Mouse (Mus musculus) embryonic facial prominence, embryonic 11.5 days (tissue): Measurements from ENCODE around the gene Coq8b. TPM values are rescaled to one million over a fixed set of nuclear protein-coding genes. Genes with fewer than 3 reads are reported as not detected.
A peak's percentile ranks its signal among the peaks of the same experiment; 100 is the strongest.

ENCODE experiments used
- ATAC-seq: fragments of 200-750 bp; cut with Nextera tagmentation; replicated peaks from 2 replicates; pipeline ENCODE4 v1.8.0; 2017; ENCODE audit warnings: low read depth; ENCODE audit not compliant: insufficient number of reproducible peaks, low FRiP score, low TSS enrichment
- DNase-seq: peaks from one replicate; pipeline ENCODE4 v3.0.0-alpha.2; 2015; ENCODE audit warnings: low spot score
- H3K27ac ChIP-seq: fragments of 300-500 bp; sonication (generic); replicated peaks from 2 replicates; pipeline ENCODE4 v1.5.1; 2014; ENCODE audit warnings: mild to moderate bottlenecking, low read depth, low read length, control low read depth
- H3K27me3 ChIP-seq: fragments of 300-500 bp; sonication (generic); 2 replicates; pipeline ENCODE4 v1.6.1; 2014; ENCODE audit warnings: mild to moderate bottlenecking, low read length, moderate library complexity, mixed read lengths; ENCODE audit not compliant: control insufficient read depth, insufficient read depth
- H3K36me3 ChIP-seq: fragments of 300-500 bp; sonication (generic); replicated peaks from 2 replicates; pipeline ENCODE4 v1.6.1; 2014; ENCODE audit warnings: low read depth, mild to moderate bottlenecking, low read length, moderate library complexity, mixed read lengths; ENCODE audit not compliant: control insufficient read depth, insufficient read depth
- H3K4me1 ChIP-seq: fragments of 300-500 bp; sonication (generic); 2 replicates; pipeline ENCODE4 v1.6.1; 2014; ENCODE audit warnings: low read length, mixed read lengths; ENCODE audit not compliant: control insufficient read depth, insufficient read depth
- H3K4me2 ChIP-seq: fragments of 300-500 bp; sonication (generic); 2 replicates; pipeline ENCODE4 v1.6.1; 2014; ENCODE audit warnings: low read depth, mild to moderate bottlenecking, control low read depth, low read length, moderate library complexity
- H3K4me3 ChIP-seq: fragments of 300-500 bp; sonication (generic); 2 replicates; pipeline ENCODE4 v1.5.1; 2014; ENCODE audit warnings: low read depth, low read length, control low read depth
- H3K9ac ChIP-seq: fragments of 300-500 bp; sonication (generic); replicated peaks from 2 replicates; pipeline ENCODE4 v1.6.1; 2014; ENCODE audit warnings: mild to moderate bottlenecking, control low read depth, low read length
- H3K9me3 ChIP-seq: fragments of 300-500 bp; sonication (generic); replicated peaks from 2 replicates; pipeline ENCODE4 v1.6.1; 2016; ENCODE audit warnings: mild to moderate bottlenecking, low read length, inconsistent platforms, mixed read lengths; ENCODE audit not compliant: control insufficient read depth
- WGBS: fragments of 180-500 bp; shearing (Covaris S2); extraction: QIAGEN DNeasy Blood & Tissue Kit; methylation state at CpG from one replicate; pipeline ENCODE4 v1.1.7; 2014; 5-methylcytosine and 5-hydroxymethylcytosine counted together
- polyA plus RNA-seq: library from polyadenylated mRNA; unstranded; fragments of >200 nt; fragmentation: Nextera tagmentation; extraction: Ambion mirVana; gene quantifications from 2 replicates; pipeline ENCODE4 v1.2.1, GENCODE M21; 2014

Coq8b gene
- polyA plus RNA-seq, 1 experiment from 2014 or later = 14.9 TPM

- H3K27me3 ChIP-seq = no peaks in the 10 kb centered on the region
- no peak overlapping the region for H3K27ac ChIP-seq
- no peaks in the 10 kb centered on the region for H3K36me3 ChIP-seq
- H3K9me3 ChIP-seq = no peaks in the 10 kb centered on the region
- no peak overlapping the region for H3K9ac ChIP-seq
- WGBS = 81% methylated on average over 6 of the region's 6 CpGs
- no peak overlapping the region for H3K4me3 ChIP-seq
- no peak overlapping the region for H3K4me2 ChIP-seq
- no peaks in the 10 kb centered on the region; the same call in 1 of the 2 replicates for H3K4me1 ChIP-seq
- ATAC-seq (no peak), DNase-seq (no peak)
Measured at GRCm38 (mm10) chr7:27221939-27222338, 10.9 kb upstream of the Coq8b start.

DNA sequence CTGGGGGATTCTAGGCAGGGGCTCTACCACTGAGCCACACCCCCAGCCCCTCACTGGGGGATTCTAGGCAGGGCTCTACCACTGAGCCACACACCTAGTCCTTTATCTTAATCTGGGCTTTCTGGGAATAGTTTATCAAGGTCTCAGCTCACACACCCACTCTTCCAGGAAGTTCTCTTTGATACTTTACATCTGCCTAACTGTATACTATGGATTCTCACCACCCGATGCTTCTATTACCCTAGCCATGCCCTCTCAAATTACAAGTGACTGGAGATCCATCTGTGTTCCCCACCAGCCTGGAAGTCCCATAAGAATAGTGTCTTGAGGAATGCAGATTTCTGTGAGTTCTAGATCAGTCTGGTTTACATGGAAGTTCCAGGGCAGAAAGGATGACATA is 10.3 kb upstream of the Coq8b start:
- H3K9me3 ChIP-seq = no peaks in the 10 kb centered on the region
- no peak for ATAC-seq
- 56% methylated on average over 1 of the region's 1 CpGs for WGBS
- peaks cover 2% of the 10 kb centered on the region for H3K4me1 ChIP-seq
- H3K4me3 ChIP-seq = no peak overlapping the region
- DNase-seq = no peak
- H3K9ac ChIP-seq = no peak overlapping the region
- no peaks in the 10 kb centered on the region for H3K36me3 ChIP-seq
- no peak overlapping the region for H3K4me2 ChIP-seq
- no peak overlapping the region for H3K27ac ChIP-seq
- no peaks in the 10 kb centered on the region for H3K27me3 ChIP-seq

DNA sequence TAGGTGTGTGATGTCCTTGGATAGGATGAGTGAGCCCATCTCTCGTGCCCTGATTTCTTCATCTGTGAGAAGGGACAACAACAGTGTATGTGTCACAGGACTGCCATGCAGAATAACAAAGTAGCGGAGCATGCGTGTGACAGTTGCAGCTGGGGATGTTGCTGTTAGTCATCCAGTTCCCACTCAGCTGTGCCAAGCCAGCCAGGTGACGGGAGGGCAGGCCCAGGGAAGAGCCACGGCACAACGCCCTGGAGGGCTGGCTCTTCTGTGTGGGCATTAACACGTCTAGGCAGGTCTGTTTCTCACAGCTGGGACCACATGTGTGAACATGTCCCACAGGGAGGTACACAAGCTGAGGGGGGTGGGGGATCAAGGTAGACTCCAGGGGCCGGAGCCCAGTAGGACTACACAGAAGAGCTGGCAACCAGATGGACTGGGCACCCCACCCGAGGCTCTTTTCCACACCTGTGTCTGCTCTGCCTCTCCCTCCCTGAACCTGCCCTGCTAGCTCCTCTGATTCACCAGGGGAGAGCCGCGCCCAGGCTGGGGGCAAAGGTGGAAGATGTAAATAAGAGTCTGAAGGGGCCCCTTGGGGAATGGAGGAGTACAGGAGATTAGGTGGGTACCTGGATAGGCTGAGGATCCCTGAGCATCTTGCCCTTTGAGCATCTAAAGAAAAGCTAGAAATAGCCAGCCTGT is 7.8 kb upstream of the Coq8b start:
- Histone ChIP-seq H3K36me3 (no peaks in the 10 kb centered on the region), H3K27me3 (no peaks in the 10 kb centered on the region), H3K9ac (peak overlapping the region; percentile 5; the same call in 1 of the 2 replicates), H3K27ac (no peak overlapping the region), H3K4me3 (no peak overlapping the region), H3K4me1 (peaks cover 2% of the 10 kb centered on the region), H3K9me3 (no peaks in the 10 kb centered on the region), H3K4me2 (no peak overlapping the region)
- no peak for ATAC-seq
- no peak for DNase-seq
- 81% methylated on average over 11 of the region's 11 CpGs for WGBS

GRCm38 (mm10) chr7:27227276-27227675 is 5.5 kb upstream of the Coq8b start:
- no peak overlapping the region for H3K27ac ChIP-seq
- WGBS = 32% methylated on average over 9 of the region's 9 CpGs

GRCm38 (mm10) chr7:27227676-27228075 is 5.1 kb upstream of the Coq8b start:
- Histone ChIP-seq H3K27me3 (no peaks in the 10 kb centered on the region), H3K4me1 (peaks cover 2% of the 10 kb centered on the region), H3K4me3 (peak overlapping the region; percentile 81), H3K27ac (no peak overlapping the region), H3K4me2 (peak overlapping the region; percentile 86), H3K36me3 (no peaks in the 10 kb centered on the region), H3K9me3 (no peaks in the 10 kb centered on the region), H3K9ac (peak overlapping the region; percentile 85)
- ATAC-seq (no peak), DNase-seq (no peak)
- 1% methylated on average over 10 of the region's 10 CpGs for WGBS

More at GRCm38 (mm10) chr7:27227276-27227675, 5.5 kb upstream of the Coq8b start:
- no peaks in the 10 kb centered on the region for H3K9me3 ChIP-seq
- ATAC-seq = no peak
- no peaks in the 10 kb centered on the region for H3K36me3 ChIP-seq
- peaks cover 2% of the 10 kb centered on the region for H3K4me1 ChIP-seq
- H3K4me2 ChIP-seq = peak overlapping the region; percentile 86
- H3K9ac ChIP-seq = peak overlapping the region; percentile 85
- H3K27me3 ChIP-seq = no peaks in the 10 kb centered on the region
- H3K4me3 ChIP-seq = peak overlapping the region; percentile 81
- no peak for DNase-seq

GRCm38 (mm10) chr7:27228281-27228821 is 4.5 kb upstream of the Coq8b start, which contains the start of gene Itpkc:
Itpkc (minus strand) TSS chr7:27228661.
- H3K27me3 ChIP-seq = no peaks in the 10 kb centered on the region
- H3K27ac ChIP-seq = peak within 1 kb of the TSS; percentile 67
- H3K36me3 ChIP-seq = no peaks in the 10 kb centered on the region
- DNase-seq (peak; percentile 98), ATAC-seq (peak; percentile 71)
- peak within 1 kb of the TSS; percentile 86 for H3K4me2 ChIP-seq
- H3K4me3 ChIP-seq = peak within 1 kb of the TSS; percentile 81
- H3K9ac ChIP-seq = peak within 1 kb of the TSS; percentile 85
- H3K4me1 ChIP-seq = peaks cover 2% of the 10 kb centered on the region
- no peaks in the 10 kb centered on the region for H3K9me3 ChIP-seq
- under 1% methylated on average over 39 of the region's 49 CpGs for WGBS

GRCm38 (mm10) chr7:27228865-27229264 is 4.0 kb upstream of the Coq8b start:
- peaks cover 5% of the 10 kb centered on the region for H3K4me1 ChIP-seq
- H3K4me2 ChIP-seq = peak overlapping the region; percentile 44
- no peaks in the 10 kb centered on the region for H3K36me3 ChIP-seq
- peak overlapping the region; percentile 81 for H3K4me3 ChIP-seq
- H3K27ac ChIP-seq = peak overlapping the region; percentile 67
- no peaks in the 10 kb centered on the region for H3K27me3 ChIP-seq
- no peak for DNase-seq
- WGBS = 12% methylated on average over 6 of the region's 6 CpGs
- H3K9me3 ChIP-seq = no peaks in the 10 kb centered on the region
- no peak for ATAC-seq
- H3K9ac ChIP-seq = peak overlapping the region; percentile 85

DNA sequence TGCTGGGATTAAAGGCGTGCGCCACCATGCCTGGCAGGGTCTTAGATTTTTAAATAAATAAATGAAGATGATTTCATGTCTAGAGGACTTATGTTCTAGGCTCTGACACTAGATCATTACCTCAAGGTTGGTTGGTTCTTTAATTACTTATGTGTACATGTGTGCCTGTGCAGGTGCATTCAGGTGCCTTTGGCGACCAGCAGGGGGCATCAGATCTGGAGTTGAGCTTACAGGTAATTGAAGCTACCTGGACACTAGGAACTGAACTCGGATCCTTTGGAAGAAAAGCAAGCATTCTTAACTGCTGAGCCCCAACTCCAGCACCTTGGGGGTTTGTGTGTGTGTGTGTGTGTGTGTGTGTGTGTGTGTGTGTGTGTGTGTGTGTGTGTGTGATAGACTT is 2.0 kb upstream of the Coq8b start:
- Histone ChIP-seq H3K9ac (no peak overlapping the region), H3K4me1 (peaks cover 5% of the 10 kb centered on the region), H3K36me3 (no peaks in the 10 kb centered on the region; the same call in 1 of the 2 replicates), H3K4me2 (no peak overlapping the region), H3K9me3 (no peaks in the 10 kb centered on the region), H3K27me3 (no peaks in the 10 kb centered on the region), H3K4me3 (no peak overlapping the region), H3K27ac (no peak overlapping the region)
- ATAC-seq (no peak), DNase-seq (no peak)
- 72% methylated on average over 4 of the region's 4 CpGs for WGBS
